Mouse (Mus musculus) splenic B cell, adult 2 months (primary cell): ENCODE data around the gene Acsbg2.
"Not testable (repeated sequence)": the region's sequence is repeated elsewhere in the genome, so short reads cannot be mapped to it uniquely, and the experiment has no call there.

Source experiments
- DNase-seq: peaks from one replicate; pipeline ENCODE4 v3.0.0-alpha.2; 2011; ENCODE audit warnings: low read depth, low spot score
- H3K27me3 ChIP-seq: 2 replicates; pipeline ENCODE4 v1.6.1; 2012; ENCODE audit warnings: mild to moderate bottlenecking, low read length, moderate library complexity, mixed read lengths; ENCODE audit not compliant: control insufficient read depth, poor library complexity, insufficient read depth, severe bottlenecking
- H3K36me3 ChIP-seq: 2 replicates; pipeline ENCODE4 v1.6.1; 2012; ENCODE audit warnings: mild to moderate bottlenecking, low read length, moderate library complexity, mixed read lengths; ENCODE audit not compliant: control insufficient read depth, poor library complexity, insufficient read depth, severe bottlenecking

The Acsbg2 gene

DNA sequence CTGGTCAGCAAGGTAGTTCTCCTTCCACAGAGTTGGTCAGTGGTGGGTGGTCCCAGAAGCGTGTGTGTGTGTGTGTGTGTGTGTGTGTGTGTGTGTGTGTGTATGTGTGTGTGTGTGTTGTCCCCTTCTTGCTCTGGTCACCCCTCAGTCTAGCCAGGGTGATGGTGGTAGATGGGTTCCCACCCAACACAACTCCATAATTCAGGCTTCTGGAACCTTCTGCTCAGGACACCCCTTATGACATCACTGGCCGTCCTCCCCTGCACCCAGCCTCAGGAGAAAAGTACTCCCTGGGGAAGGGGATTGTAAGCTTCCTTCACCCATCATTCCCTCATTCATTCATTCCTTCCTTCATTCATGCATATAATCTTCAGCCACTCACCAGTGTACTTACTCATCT is at the start of gene Acsbg2:
TSS of gene Acsbg2 (minus strand) at position 211 of the 400 bp plus-strand sequence.
- no peaks in the 10 kb centered on the region for H3K27me3 ChIP-seq
- no peak for DNase-seq
- no peaks in the 10 kb centered on the region for H3K36me3 ChIP-seq

DNA sequence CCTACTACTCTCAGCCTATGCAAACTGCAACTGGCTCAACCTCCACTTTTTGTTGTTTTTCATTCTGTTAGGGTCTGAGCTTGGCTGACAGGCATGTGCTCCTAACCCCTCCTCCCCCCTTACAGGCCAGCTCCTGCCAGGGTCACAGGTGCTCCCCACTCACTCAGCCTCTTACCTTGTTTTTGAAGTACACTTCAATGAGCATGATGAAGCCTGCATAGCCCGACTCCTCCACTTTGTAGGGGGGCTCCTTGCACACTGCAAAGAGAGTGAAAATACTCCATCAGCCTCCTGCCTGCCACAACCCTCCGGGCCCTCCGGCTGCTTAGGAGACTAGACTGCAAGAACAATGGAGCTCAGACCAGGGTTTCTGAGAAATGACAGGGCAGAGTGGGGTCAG is 45.5 kb upstream of the Acsbg2 start:
- Histone ChIP-seq H3K36me3 (no peaks in the 10 kb centered on the region), H3K27me3 (no peaks in the 10 kb centered on the region)
- no peak for DNase-seq

DNA sequence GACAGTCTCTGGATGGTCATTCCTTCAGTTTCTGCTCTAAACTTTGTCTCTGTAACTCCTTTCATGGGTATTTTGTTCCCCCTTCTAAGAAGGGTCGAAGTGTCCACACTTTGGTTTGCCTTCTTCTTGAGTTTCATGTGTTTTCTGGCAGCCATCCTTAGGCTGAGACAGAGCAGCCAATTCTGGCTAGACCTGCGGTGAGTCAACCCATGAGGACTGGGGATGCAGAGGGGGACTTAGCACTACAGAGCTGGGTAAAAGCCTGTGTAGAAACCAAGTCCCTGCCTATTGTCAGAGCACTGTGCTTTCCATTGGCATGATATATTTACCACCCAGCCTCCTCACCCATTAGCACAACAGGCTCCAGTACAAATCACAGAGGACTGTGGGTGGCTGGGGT is 42.9 kb upstream of the Acsbg2 start:
- H3K36me3 ChIP-seq, result no peaks in the 10 kb centered on the region
- DNase-seq, result no peak
- H3K27me3 ChIP-seq, result no peaks in the 10 kb centered on the region

DNA sequence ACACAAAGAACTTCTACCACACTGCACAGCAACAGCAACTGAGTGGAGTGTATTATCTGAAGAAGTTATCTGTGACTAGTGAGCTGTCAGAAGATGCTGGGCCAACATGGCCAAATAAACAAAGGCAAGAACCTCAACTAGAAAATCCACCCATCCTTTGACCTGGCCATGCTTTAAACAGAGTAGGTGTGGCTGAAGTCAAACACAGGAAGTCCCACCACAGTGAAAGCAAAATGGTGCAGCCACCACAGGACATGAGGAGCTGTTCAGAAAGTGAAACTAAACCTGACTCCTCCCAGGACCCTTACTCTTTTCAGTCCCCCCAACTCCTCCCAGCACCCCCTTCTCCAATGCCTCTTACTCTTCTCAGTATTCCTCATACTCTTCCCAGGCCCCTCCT is 39.2 kb upstream of the Acsbg2 start:
- no peaks in the 10 kb centered on the region for H3K36me3 ChIP-seq
- DNase-seq, result no peak

DNA sequence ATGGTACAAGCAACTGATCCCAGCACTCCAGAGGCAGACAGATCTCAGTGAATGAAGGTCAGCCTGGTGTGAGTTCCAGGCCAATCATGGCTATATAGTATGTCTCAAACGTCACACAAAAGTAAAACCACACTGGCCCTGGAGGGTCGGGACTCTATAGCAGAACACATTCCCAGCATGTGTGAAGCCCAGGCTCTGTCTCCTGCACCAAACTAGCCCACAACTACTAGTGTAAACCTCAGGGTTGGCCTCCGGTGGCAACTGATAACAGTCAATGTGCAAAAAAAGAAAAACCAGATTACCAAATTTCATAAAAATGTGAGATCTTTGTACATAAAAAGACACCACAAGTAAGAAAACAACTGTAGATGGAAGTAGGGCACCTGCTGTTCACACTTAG is 38.8 kb upstream of the Acsbg2 start:
- no peak for DNase-seq
- Histone ChIP-seq H3K36me3 (no peaks in the 10 kb centered on the region), H3K27me3 (no peaks in the 10 kb centered on the region)

More for the DNA sequence above, 39.2 kb upstream of the Acsbg2 start:
- no peaks in the 10 kb centered on the region for H3K27me3 ChIP-seq

DNA sequence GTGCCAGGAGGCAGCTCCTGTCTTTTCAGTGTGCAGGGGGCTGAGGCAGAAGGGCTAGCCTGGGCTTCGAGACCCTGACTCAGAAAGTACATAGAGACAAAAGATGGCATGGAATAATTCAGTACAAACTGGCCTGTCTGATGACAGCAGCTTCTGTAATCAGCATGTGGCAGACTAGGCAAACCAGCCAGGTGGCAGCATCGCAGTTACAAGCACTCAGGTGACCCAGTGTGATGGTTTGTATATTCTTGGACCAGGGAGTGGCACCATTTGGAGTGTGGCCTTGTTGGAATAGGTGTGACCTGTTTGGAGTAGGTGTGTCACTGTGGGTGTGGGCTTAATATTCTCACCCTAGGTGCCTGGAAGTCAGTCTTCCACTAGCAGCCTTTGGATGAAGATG is 35.5 kb upstream of the Acsbg2 start:
- DNase-seq, H3K27me3 ChIP-seq, H3K36me3 ChIP-seq: not testable (repeated sequence)

DNA sequence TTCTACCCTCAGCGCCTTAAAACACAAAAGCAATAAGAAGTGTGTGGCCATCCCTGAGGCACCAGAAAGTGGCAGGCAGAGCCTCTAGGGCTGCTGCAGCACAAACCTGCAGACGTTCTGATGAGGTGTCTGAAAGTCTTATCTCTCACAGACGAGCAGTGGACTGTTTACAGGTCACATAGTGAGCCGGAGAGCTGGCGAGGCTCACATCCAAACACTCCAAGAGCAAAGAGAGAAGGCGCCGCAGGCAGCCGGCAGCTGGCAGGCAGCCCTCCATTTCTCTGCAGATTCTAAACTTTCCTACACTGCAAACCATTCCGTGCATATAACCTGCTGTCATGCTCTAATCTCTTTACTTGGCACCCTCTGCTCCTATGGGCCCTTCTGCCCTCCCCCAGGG is 33.6 kb upstream of the Acsbg2 start:
- Histone ChIP-seq H3K27me3 (no peaks in the 10 kb centered on the region), H3K36me3 (peaks cover 2% of the 10 kb centered on the region; the same call in 1 of the 2 replicates)
- no peak for DNase-seq

DNA sequence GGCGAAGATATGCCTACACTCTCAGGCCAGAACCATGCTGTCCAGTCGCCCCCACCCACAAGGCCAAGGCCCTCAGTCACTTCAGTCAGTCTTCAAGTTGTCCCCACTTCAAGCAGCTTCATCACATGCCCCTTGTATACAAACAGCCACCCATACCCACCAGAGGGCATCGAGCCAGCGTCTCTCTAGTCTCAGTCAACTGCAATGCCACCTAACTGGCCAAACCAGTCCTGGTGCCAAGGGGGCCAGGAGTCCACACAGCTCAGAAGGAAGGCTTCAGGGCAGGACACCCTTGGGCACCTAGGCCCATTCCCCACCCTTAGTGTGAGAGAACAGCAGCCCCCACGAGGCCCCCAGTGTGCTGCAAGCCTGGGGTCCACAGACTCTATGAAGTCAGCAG is 32.8 kb upstream of the Acsbg2 start:
- H3K27me3 ChIP-seq, result no peaks in the 10 kb centered on the region
- no peak for DNase-seq
- peaks cover 2% of the 10 kb centered on the region; the same call in 1 of the 2 replicates for H3K36me3 ChIP-seq

DNA sequence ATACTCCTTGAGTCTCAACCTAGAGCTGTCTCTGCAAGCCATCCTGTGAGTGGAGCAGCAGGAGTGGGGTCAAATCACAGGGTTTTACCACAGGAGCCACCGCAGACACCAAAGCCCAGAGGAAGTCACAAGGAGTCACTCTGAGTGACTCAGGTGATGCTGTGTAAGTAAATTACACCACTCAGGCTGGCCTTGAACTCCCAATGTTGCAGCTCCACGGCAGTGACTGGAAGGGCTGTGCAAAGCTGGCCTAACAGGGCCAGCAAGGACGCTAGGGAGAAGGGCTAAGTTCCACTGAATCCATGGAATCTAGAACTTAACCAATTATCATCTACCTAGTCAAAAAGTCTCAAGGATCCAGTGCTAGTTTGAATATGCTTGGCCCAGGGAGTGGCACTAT is 31.9 kb upstream of the Acsbg2 start:
- Histone ChIP-seq H3K36me3 (peaks cover 6% of the 10 kb centered on the region), H3K27me3 (no peaks in the 10 kb centered on the region)
- DNase-seq, result no peak

DNA sequence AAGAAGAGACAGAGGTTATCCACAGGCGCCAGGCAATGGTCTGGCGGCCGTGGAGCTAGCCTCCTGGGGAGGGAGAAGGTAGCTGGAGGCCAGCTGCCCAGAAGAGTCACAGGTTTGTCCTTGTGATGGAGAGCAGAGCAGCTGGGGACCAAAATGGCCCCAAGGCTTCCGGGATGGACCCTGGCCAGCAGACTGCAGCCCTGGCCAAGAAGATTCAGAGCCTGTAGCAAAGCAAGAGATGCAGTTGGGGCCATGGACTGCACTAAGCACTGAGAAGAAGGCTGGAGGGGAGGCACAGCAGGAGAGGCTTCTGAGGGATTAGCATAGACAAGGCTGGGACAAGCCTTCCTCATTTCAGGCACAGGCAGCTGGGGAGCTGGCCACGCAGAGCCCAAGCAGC is 28.5 kb upstream of the Acsbg2 start:
- Histone ChIP-seq H3K36me3 (peaks cover 6% of the 10 kb centered on the region), H3K27me3 (no peaks in the 10 kb centered on the region)
- no peak for DNase-seq

DNA sequence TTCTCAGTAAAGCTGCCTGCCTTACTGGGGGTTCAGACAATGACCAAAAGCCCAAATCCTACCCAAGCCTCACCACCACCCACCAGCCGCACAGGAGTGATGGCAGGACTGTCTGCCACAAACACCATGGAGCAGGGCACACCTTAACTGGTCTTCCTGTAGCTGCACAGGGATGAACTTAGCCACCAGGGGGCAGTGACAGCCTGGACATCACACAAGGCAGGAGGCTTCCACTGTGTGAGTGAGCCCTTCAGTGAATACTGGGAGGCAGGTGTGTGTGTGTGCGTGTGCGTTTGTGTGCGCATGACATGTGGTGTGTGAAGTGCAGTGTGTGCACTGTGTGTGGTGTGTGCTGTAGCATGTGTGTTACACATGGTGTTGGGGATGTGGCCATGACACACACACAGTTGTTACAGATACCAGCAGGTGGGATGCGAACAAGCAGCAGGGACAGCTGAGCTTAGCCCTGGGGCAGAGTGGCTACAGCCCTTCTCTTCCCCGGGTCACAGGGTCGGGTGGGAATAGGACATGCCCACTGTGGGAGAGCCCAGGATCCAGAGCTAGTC is 23.5 kb upstream of the Acsbg2 start:
- Histone ChIP-seq H3K36me3 (peaks cover 16% of the 10 kb centered on the region), H3K27me3 (no peaks in the 10 kb centered on the region)
- peak; percentile 90 for DNase-seq

DNA sequence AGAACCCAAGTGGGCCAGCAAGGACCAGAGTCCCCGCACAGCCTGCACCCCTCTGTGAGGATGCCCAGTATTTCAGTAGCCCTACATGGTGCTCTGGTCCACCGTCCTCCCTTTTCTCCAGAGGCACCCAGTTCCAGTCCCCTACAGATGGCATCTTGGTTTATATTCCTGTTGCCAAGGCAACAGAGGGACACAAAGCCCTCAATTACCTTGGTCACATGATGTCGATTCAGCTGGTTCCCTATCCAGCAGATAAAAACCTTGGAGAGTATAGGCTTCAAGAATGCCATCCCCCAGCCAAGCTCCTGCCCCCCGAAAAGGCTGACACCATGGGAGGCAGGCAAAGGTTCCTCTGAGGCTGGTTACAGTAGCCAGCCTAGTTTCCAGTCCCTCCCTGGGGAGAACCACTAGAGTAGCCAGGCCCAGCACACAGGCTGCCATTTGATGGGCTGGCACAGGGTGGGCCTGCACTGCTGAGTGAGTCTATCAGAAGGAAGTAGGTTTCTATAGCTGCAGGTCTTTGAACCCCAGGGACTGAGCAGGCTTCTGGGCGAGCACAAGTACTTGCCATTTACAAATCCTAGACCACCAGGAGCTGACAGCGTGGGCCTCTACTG is 22.4 kb upstream of the Acsbg2 start:
- DNase-seq, result no peak
- H3K36me3 ChIP-seq, result peaks cover 13% of the 10 kb centered on the region
- H3K27me3 ChIP-seq, result no peaks in the 10 kb centered on the region

DNA sequence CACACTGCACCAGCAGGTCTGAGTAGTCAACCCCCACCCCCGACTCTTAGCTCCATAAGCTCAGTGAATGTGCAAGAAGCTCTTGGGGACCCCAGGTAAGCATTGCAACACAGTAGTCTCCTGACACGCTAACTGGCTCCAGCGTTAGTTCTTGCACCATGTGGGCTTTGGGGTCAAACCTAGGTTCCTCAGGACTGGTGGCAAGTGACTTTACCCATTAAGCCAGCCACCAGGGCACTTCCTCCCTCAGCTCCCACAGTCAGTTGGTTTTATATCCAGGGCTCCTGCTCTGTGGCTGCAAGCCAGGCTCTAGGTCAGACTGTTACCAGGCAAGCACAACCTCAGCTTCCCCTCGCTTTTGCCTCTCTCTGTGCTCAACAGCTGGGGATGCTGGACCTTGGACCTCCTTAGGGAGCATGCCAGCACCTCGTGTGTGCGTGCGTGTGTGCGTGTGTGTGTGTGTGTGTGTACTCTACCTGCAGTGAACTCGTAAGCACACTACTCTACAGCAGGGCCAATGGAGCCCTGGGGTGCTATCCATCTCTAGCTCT is 21.2 kb upstream of the Acsbg2 start:
- DNase-seq, result no peak
- Histone ChIP-seq H3K36me3 (peaks cover 11% of the 10 kb centered on the region), H3K27me3 (no peaks in the 10 kb centered on the region)

DNA sequence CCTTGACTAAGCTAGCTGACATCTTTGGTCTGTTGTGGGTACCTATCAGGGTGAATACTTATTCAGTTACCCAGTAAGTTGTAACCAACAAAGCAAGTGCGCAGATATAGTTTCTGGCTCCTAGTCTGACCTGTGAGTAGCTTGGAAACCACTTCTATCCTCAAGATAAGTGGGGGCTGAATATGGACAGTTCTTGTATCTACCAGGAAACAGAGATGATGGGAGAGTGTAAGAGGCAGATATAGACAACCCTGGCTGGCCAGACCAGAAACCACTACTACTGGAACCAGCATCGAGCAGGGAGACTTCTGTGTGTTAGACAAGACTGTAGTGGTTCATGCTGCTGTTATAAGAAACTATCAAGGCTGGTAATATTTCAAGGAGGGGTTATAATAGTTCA is 15.8 kb upstream of the Acsbg2 start:
- Histone ChIP-seq H3K27me3 (no peaks in the 10 kb centered on the region), H3K36me3 (peaks cover 5% of the 10 kb centered on the region)

DNA sequence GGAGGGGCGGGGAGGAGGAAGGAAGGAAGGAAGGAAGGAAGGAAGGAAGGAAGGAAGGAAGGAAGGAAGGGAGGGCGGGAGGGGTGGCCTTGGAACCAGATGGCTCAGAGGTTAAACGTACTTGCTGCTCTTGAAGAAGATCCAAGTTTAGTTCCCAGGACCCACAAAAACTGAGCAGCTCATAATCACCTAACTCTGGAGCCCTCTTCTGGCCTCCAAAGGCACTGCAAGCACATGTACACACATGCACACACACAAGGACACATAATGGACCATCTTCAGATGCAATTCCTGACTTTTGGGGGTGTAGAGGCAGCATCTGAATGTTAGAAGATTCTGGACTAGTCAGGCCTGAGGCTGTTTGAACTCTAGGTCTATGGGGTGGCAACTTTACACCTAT is 13.8 kb upstream of the Acsbg2 start:
- no peaks in the 10 kb centered on the region; the same call in 1 of the 2 replicates for H3K36me3 ChIP-seq
- no peak for DNase-seq

More for the DNA sequence above, 15.8 kb upstream of the Acsbg2 start:
- DNase-seq, result no peak

DNA sequence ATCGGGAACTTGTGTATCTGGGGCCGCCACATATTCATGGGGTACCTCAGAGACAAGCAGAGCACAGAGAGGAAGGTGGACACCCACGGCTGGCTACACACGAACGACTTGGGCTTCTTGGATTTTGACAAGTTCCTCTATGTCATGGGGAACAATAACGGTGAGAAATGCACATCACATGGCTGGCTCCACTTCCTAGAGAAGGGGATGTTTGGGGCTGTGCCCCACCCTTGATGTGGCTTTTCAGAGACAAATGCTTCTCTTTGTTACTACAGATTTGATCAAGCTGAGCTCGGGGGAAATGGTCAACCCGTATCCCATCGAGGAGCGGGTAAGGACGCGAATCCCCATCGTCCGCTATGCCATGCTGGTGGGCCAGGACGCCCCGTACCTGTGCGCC is 10.6 kb upstream of the Acsbg2 start:
- peak; percentile 49 for DNase-seq
- Histone ChIP-seq H3K27me3 (no peaks in the 10 kb centered on the region), H3K36me3 (no peaks in the 10 kb centered on the region)

More for the DNA sequence above, 13.8 kb upstream of the Acsbg2 start:
- H3K27me3 ChIP-seq, result no peaks in the 10 kb centered on the region
